Mouse (Mus musculus) ES-E14 (cell line): ENCODE results near the gene Tmem131. TPM values are rescaled to one million over a fixed set of nuclear protein-coding genes. Genes with fewer than 3 reads are reported as not detected.

Source experiments
- DNase-seq: peaks from one replicate; pipeline ENCODE4 v3.0.0-alpha.2; 2013; ENCODE audit warnings: low read depth, low spot score
- H3K27ac ChIP-seq: 2 replicates; pipeline ENCODE4 v1.5.1; 2012; ENCODE audit warnings: low read depth, mild to moderate bottlenecking, low read length, moderate library complexity, mixed read lengths; ENCODE audit not compliant: poor library complexity, insufficient read depth, severe bottlenecking
- H3K36me3 ChIP-seq: 2 replicates; pipeline ENCODE4 v1.6.1; 2012; ENCODE audit warnings: mild to moderate bottlenecking, low read length, moderate library complexity, mixed read lengths; ENCODE audit not compliant: control insufficient read depth, poor library complexity, insufficient read depth, severe bottlenecking
- H3K4me1 ChIP-seq, 2 experiments: fragments of 150-350 bp in 1 of 2; sonication (generic) in 1 of 2; 2 replicates each; pipeline ENCODE4 v1.6.1; 2012; ENCODE audit warnings: low read length in 2 of 2, mild to moderate bottlenecking in 1 of 2, mixed read lengths in 1 of 2; ENCODE audit not compliant: control insufficient read depth in 2 of 2, insufficient read depth in 2 of 2, poor library complexity in 1 of 2
- H3K4me3 ChIP-seq, 2 experiments: fragments of 150-350 bp in 1 of 2; sonication (generic) in 1 of 2; 2 replicates each; pipeline ENCODE4 v1.5.1; 2012; ENCODE audit warnings: low read length in 2 of 2, low read depth in 1 of 2, mild to moderate bottlenecking in 1 of 2, mixed read lengths in 1 of 2; ENCODE audit not compliant: insufficient read depth in 1 of 2, poor library complexity in 1 of 2, severe bottlenecking in 1 of 2
- H3K9ac ChIP-seq: 2 replicates; pipeline ENCODE4 v1.6.1; 2012; ENCODE audit warnings: low read depth, mild to moderate bottlenecking, low read length, mixed read lengths; ENCODE audit not compliant: poor library complexity, insufficient read depth, severe bottlenecking
- H3K9me3 ChIP-seq: fragments of 150-350 bp; sonication (generic); 2 replicates; pipeline ENCODE4 v1.6.1; 2012; ENCODE audit warnings: low read depth, mild to moderate bottlenecking, low read length; ENCODE audit not compliant: control insufficient read depth, insufficient read depth
- CHD2 ChIP-seq: IDR thresholded peaks from 2 replicates; pipeline ENCODE4 v1.6.1; 2014; ENCODE audit warnings: mild to moderate bottlenecking, low read depth, low read length, inconsistent platforms
- HCFC1 ChIP-seq: IDR thresholded peaks from 2 replicates; pipeline ENCODE4 v1.6.1; 2012; ENCODE audit warnings: low read length, inconsistent platforms, borderline replicate concordance; ENCODE audit not compliant: insufficient read depth
- MAFK ChIP-seq: IDR thresholded peaks from 2 replicates; pipeline ENCODE4 v1.6.1; 2014; ENCODE audit warnings: mild to moderate bottlenecking, low read depth, low read length, inconsistent platforms; ENCODE audit not compliant: insufficient read depth
- ZC3H11A ChIP-seq: IDR thresholded peaks from 2 replicates; pipeline ENCODE4 v1.6.1; 2012; ENCODE audit warnings: low read depth, mild to moderate bottlenecking, inconsistent platforms, low read length, borderline replicate concordance
- ZNF384 ChIP-seq: IDR thresholded peaks from 2 replicates; pipeline ENCODE4 v1.6.1; 2012; ENCODE audit warnings: low read depth, low read length, inconsistent platforms
- in situ Hi-C, 2 experiments: fragments of 600-800 bp; cut with MboI; formaldehyde crosslinking; loops; one replicate each; pipeline ENCODE4 v1.15.1; 2025; ENCODE audit warnings: low sequenced_read_pairs in 2 of 2, inconsistent platforms in 1 of 2; ENCODE audit not compliant: unreplicated experiment in 2 of 2
- total RNA-seq: library from RNA; depleted of rRNA; stranded (reverse); fragments of 300-350 nt; gene quantifications from 2 replicates; pipeline ENCODE4 v1.2.3, GENCODE M21; 2012

Gene Tmem131
- total RNA-seq, 1 experiment = 73.1 TPM

GRCm38 (mm10) chr1:36839858-36840257 is 103.6 kb downstream of the Tmem131 start:
- TF ChIP-seq CHD2 (no peak), ZC3H11A (no peak), MAFK (no peak), HCFC1 (no peak), ZNF384 (no peak)
- no peak overlapping the region for H3K4me3 ChIP-seq
- in situ Hi-C loops = no loop called here
- DNase-seq = no peak
- no peak overlapping the region for H3K27ac ChIP-seq
- H3K36me3 ChIP-seq = peaks cover 15% of the 10 kb centered on the region
- no peak overlapping the region for H3K9ac ChIP-seq
- peaks cover 0 to 9% of the 10 kb centered on the region in 2 experiments; a peak in 2 of 4 replicates for H3K4me1 ChIP-seq
- H3K9me3 ChIP-seq = no peaks in the 10 kb centered on the region

GRCm38 (mm10) chr1:36836274-36836954 is 107.1 kb downstream of the Tmem131 start:
- no peak for DNase-seq
- peaks cover 7 to 9% of the 10 kb centered on the region in 2 experiments; a peak in 3 of 4 replicates for H3K4me1 ChIP-seq
- no peak overlapping the region for H3K27ac ChIP-seq
- H3K4me3 ChIP-seq = no peak overlapping the region
- peaks cover 29% of the 10 kb centered on the region for H3K36me3 ChIP-seq
- TF ChIP-seq MAFK = no peak
- no peak for TF ChIP-seq ZC3H11A
- no peak for TF ChIP-seq HCFC1
- no peak for TF ChIP-seq CHD2
- no peak for TF ChIP-seq ZNF384
- no peaks in the 10 kb centered on the region for H3K9me3 ChIP-seq
- no peak overlapping the region for H3K9ac ChIP-seq
- in situ Hi-C loops = no loop called here

- Histone ChIP-seq H3K9ac (no peak overlapping the region), H3K36me3 (peaks cover 29% of the 10 kb centered on the region), H3K4me1 (peaks cover 7 to 11% of the 10 kb centered on the region in 2 experiments; a peak in 3 of 4 replicates), H3K4me3 (no peak overlapping the region), H3K9me3 (no peaks in the 10 kb centered on the region), H3K27ac (no peak overlapping the region)
- in situ Hi-C loops = no loop called here
- DNase-seq = no peak
- no peak for TF ChIP-seq CHD2
- TF ChIP-seq ZC3H11A = no peak
- TF ChIP-seq HCFC1 = no peak
- TF ChIP-seq ZNF384 = no peak
These were observed 107.9 kb downstream of the Tmem131 start for GRCm38 (mm10) chr1:36835593-36835992.

- in situ Hi-C loops = no loop called here
- no peak overlapping the region for H3K9ac ChIP-seq
- TF ChIP-seq HCFC1 (no peak), ZC3H11A (no peak), MAFK (no peak), CHD2 (no peak), ZNF384 (no peak)
- no peak overlapping the region for H3K27ac ChIP-seq
- no peaks in the 10 kb centered on the region for H3K9me3 ChIP-seq
- DNase-seq = no peak
- no peak overlapping the region for H3K4me3 ChIP-seq
- H3K4me1 ChIP-seq = peaks cover 7 to 11% of the 10 kb centered on the region in 2 experiments; a peak in 3 of 4 replicates
- H3K36me3 ChIP-seq = peaks cover 29% of the 10 kb centered on the region
These were observed 109.4 kb downstream of the Tmem131 start for GRCm38 (mm10) chr1:36834090-36834489.
